Mouse (Mus musculus) cerebellum, postnatal 14 days (tissue): ENCODE measurements around the gene Cpsf4l.

Experiments
- DNase-seq, 2 experiments: peaks; one replicate each; pipeline ENCODE4 v3.0.0; 2021; ENCODE audit warnings: mixed read lengths in 2 of 2

The Cpsf4l gene

GRCm38 (mm10) chr11:113698013-113698545 is 11.7 kb downstream of the Cpsf4l start:
- no peak for DNase-seq

GRCm38 (mm10) chr11:113697571-113697970 is 12.2 kb downstream of the Cpsf4l start:
- DNase-seq = no peak

- DNase-seq = no peak
These were observed 18.0 kb downstream of the Cpsf4l start for GRCm38 (mm10) chr11:113691851-113692250.

- DNase-seq = no peak
These were observed 18.5 kb downstream of the Cpsf4l start for GRCm38 (mm10) chr11:113691318-113691717.

GRCm38 (mm10) chr11:113690506-113690905 is 19.3 kb downstream of the Cpsf4l start:
- DNase-seq = no peak

- no peak for DNase-seq
These were observed 22.8 kb downstream of the Cpsf4l start for GRCm38 (mm10) chr11:113687031-113687430.

GRCm38 (mm10) chr11:113684707-113685426 is 24.9 kb downstream of the Cpsf4l start:
- no peak for DNase-seq

- DNase-seq = peak; percentile 96 to 97
These were observed 25.7 kb downstream of the Cpsf4l start, which contains the start of the genes Fam104a and D11Wsu47e for GRCm38 (mm10) chr11:113683957-113684706. TSS of gene Fam104a (minus strand) at chr11:113684155. TSS of gene D11Wsu47e (plus strand) at chr11:113684412.

- DNase-seq = no peak
These were observed 26.2 kb downstream of the Cpsf4l start for GRCm38 (mm10) chr11:113683627-113683956.

- peak; percentile 62 to 71 for DNase-seq
These were observed 26.8 kb downstream of the Cpsf4l start for GRCm38 (mm10) chr11:113682897-113683626.

- no peak for DNase-seq
These were observed 27.8 kb downstream of the Cpsf4l start for GRCm38 (mm10) chr11:113681979-113682378.

- DNase-seq = no peak
These were observed 28.9 kb downstream of the Cpsf4l start for GRCm38 (mm10) chr11:113680954-113681353.

- no peak for DNase-seq
These were observed 31.4 kb downstream of the Cpsf4l start for GRCm38 (mm10) chr11:113678373-113678772.

- peak; percentile 37 to 44 for DNase-seq
These were observed 32.4 kb downstream of the Cpsf4l start for GRCm38 (mm10) chr11:113677378-113677777.

GRCm38 (mm10) chr11:113676847-113677246 is 33.0 kb downstream of the Cpsf4l start:
- DNase-seq = no peak

GRCm38 (mm10) chr11:113674595-113674994 is 35.2 kb downstream of the Cpsf4l start:
- no peak for DNase-seq

GRCm38 (mm10) chr11:113673614-113674013 is 36.2 kb downstream of the Cpsf4l start:
- peak; percentile 40 to 46 for DNase-seq

GRCm38 (mm10) chr11:113669711-113670110 is 40.1 kb downstream of the Cpsf4l start:
- no peak for DNase-seq

- no peak for DNase-seq
These were observed 41.0 kb downstream of the Cpsf4l start for GRCm38 (mm10) chr11:113668857-113669256.

- DNase-seq = no peak
These were observed 42.1 kb downstream of the Cpsf4l start for GRCm38 (mm10) chr11:113667704-113668103.

- no peak for DNase-seq
These were observed 42.7 kb downstream of the Cpsf4l start for GRCm38 (mm10) chr11:113667122-113667521.

- peak in 1 of 2 experiments; percentile 32 for DNase-seq
These were observed 43.2 kb downstream of the Cpsf4l start for GRCm38 (mm10) chr11:113666648-113667047.

- no peak for DNase-seq
These were observed 43.6 kb downstream of the Cpsf4l start for GRCm38 (mm10) chr11:113666205-113666604.
